Mouse (Mus musculus): ENCODE results near the gene Zc3h7b. TPM values are rescaled to one million over a fixed set of nuclear protein-coding genes. Genes with fewer than 3 reads are reported as not detected.

Zc3h7b gene
- total RNA-seq, 2 experiments from 2014 or later, result 160 to 179 TPM

DNA sequence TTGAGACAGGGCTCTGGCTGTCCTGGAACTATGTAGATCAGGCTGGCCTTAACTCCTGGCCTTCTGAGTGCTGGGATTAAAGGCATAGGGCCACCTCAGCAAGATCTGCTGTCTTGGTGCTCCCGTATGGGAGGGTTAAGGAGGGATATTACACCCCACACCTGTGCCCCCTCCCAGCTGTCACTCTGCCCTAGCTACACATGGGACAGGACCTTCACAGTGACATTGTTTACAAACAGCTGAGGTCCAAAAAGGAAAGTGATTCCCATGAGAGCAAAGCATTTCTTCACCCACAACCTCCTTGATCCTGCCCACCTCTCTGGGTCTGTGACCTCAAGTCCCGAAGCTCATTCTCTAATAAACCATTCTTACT lies 84.3 kb downstream of the Zc3h7b start:
- no peak for DNase-seq (ENCODE audit: extremely low spot score in 1 of 2, low spot score in 2 of 2)
- Histone ChIP-seq H3K4me3 (no peak overlapping the region), H3K27ac (no peak overlapping the region)
- intact Hi-C loops (cut with DNase I), result no loop called here
- TF ChIP-seq CTCF (IDR thresholded peaks at IDR 0.05), result no peak

DNA sequence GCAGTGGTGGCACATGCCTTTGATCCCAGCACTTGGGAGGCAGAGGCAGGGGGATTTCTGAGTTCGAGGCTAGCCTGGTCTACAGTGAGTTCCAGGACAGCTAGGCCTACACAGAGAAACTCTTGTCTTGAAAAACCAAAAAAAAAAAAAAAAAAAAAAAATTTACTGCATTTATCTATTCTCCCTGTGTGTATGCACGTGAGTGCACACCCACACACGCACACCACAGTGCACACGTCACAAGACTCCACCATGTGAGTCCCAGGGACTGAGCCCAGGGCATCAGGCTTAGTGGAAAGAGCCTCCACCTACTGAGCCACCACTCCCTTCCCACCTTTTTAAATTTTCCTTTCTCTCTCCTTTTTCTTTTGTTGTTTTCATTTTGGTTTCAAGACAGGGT lies 85.7 kb downstream of the Zc3h7b start:
- Histone ChIP-seq H3K4me3 (no peak overlapping the region), H3K27ac (no peak overlapping the region)
- no peak for TF ChIP-seq CTCF (IDR thresholded peaks at IDR 0.05)
- intact Hi-C loops (cut with DNase I), result loop anchor here (2.0 kb wide), 2 partner anchors 74 to 86 kb away; no protein-coding TSS in a partner anchor
- DNase-seq (ENCODE audit: extremely low spot score in 1 of 2, low spot score in 2 of 2), result no peak

DNA sequence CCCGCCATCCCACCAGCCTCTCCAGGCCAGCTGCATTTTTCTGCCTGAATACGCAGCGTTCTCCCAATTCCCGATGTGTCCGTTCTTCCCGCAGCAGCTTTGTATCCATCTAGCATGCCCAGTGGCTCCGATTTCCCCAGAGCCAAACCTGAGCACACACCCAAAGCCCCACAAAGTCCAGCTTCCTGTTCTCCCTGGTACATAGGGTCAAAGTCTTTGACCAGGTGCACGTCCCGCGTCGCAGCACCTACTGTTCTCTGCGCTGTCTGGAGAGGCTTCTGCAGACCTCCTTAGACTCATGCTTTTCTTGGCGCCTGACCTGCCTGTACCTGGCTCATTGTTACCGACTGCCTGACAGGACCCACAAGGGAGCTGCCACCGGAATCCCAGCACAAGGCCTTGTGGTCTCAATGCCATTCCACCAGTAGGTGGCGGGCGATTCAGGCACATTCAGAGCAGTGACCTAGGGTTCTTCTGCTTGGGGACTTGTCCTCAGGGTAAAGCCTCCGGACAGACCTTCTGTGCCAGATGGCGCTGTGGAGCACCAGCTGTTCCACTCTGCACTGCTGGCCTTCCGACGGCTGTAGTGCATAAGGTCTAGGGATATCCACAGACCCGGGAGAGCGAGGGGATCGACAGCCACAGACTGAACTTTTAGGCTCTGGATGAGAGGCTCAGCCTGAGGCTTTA lies 86.4 kb downstream of the Zc3h7b start:
- Histone ChIP-seq H3K4me3 (no peak overlapping the region), H3K27ac (peak overlapping the region; percentile 30; the same call in 1 of the 2 replicates)
- peak; percentile 84 for DNase-seq (ENCODE audit: extremely low spot score in 1 of 2, low spot score in 2 of 2)
- TF ChIP-seq CTCF (IDR thresholded peaks at IDR 0.05), result peak; percentile 87
- intact Hi-C loops (cut with DNase I), result loop anchor here (2.0 kb wide), 2 partner anchors 74 to 86 kb away; no protein-coding TSS in a partner anchor

DNA sequence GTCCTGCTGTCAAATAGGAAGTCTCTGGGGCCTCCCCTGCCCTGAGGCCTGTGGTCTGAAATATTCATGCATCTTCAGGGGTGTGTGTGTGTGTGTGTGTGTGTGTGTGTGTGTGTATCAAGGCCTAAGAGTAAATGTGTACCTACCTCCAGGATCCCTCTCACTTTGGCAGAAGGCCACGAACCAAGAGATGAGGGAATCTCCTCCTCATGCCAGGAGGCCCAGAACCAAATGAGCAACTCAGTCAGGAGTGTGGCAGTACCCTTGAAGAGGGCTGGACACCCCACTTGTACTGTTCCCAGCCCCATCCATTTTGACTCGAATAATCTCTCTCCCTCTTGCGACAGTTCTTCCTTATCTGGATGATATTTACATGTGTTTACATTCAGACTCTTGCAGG lies 87.4 kb downstream of the Zc3h7b start:
- H3K4me3 ChIP-seq, result no peak overlapping the region
- intact Hi-C loops (cut with DNase I), result no loop called here
- TF ChIP-seq CTCF (IDR thresholded peaks at IDR 0.05), result no peak

DNA sequence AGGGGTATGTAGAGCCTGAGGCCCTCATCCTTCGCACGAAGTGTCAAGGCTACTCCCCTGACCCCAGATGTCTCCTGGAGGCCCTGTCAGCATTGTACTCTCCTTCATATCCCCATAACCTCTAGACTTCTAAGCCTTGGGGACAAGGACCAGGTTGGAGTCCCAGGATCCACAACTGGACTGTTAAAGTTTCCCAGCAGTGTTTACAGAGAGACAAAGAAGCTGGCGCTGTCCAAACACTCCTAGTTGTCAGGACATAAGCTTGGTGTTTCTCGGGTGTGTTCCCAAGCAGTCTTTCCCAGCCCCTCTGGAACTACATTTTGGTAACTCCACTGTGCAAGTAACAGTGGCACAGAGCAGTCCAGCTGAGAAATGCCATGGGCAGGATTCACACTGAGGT lies 88.6 kb downstream of the Zc3h7b start:
- TF ChIP-seq CTCF (IDR thresholded peaks at IDR 0.05), result no peak
- intact Hi-C loops (cut with DNase I), result no loop called here
- no peak for DNase-seq (ENCODE audit: extremely low spot score in 1 of 2, low spot score in 2 of 2)

More for the DNA sequence above, 87.4 kb downstream of the Zc3h7b start:
- DNase-seq (ENCODE audit: extremely low spot score in 1 of 2, low spot score in 2 of 2), result no peak
- H3K27ac ChIP-seq, result no peak overlapping the region

DNA sequence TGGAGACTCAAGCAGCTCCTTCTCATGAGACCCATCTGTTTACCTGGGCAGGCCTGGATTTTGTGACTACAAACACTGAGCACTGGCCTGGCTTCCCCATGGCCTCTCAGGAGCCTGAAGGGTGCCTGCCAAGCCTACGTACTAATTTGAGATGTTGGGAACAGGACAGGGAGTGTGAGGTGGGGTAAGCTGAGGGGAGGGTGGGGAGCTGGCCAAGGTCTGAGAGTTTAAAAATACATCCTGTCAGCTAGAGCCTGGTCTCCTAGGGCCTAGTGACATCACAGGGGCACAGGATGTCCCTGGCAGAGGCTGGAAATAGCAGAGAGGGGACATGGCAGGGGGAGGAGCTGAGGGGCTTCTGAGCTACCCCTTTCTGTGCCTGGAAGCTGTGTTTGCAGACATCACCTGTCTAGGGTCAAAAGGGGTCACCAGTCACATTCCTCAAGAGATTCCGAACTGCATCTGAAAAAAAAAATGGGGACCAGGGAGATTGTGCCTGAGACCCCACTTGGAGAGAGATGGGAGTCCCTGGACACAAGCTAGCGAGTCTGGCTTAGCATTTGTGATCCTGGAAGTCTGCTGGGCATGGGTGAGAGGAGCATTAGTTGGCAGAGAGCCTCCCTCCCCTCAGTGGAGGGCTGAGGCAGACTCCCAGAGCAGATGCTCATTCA lies 89.4 kb downstream of the Zc3h7b start:
- no peak for DNase-seq (ENCODE audit: extremely low spot score in 1 of 2, low spot score in 2 of 2)
- TF ChIP-seq CTCF (IDR thresholded peaks at IDR 0.05), result no peak
- Histone ChIP-seq H3K4me3 (no peak overlapping the region), H3K27ac (no peak overlapping the region; the same call in 1 of the 2 replicates)
- intact Hi-C loops (cut with DNase I), result no loop called here

More for the DNA sequence above, 88.6 kb downstream of the Zc3h7b start:
- Histone ChIP-seq H3K4me3 (no peak overlapping the region), H3K27ac (no peak overlapping the region; the same call in 1 of the 2 replicates)

DNA sequence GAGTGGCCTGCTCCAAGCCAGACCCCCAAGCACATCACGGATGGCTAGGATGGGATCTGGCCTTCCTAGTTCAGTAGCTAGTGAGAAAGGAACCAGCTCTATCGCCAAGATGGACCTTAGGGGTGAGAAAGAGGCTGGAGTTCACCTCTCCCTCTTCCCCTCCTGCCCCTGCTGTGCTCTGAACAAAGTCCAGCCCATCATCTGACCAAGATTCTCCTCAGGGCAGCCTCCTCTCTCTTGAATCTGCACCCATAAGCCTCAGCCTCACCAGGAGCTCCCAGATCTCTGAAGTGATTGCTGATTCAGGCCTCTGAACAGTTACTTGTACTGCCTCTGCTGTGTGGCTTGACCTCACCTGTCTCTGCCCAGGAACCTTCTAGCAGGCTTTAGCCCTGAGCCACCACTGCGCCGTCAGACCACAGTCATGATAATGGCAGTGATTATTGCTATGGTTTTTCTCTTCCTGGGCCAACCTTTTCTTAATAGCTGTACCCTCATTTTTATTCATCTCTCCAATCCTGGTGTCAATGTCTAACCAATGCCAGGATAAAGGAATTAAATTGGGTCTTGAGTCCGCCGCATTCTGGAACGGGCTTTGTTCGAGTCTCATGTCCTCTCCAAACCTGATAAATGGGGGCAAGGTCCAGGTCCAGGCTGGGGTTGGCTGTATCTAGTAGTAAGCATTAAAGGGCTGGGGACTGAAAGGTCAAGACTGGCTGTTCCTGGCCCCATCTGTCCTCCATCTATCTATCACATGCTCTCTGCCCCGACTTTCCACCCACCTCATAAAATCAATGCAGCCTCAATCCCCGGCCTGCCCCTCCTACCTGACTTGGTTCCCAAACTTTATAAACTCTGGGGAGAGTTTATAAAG lies 90.4 kb downstream of the Zc3h7b start:
- peak overlapping the region; percentile 93 for H3K27ac ChIP-seq
- H3K4me3 ChIP-seq, result no peak overlapping the region
- intact Hi-C loops (cut with DNase I), result no loop called here
- no peak for DNase-seq (ENCODE audit: extremely low spot score in 1 of 2, low spot score in 2 of 2)
- no peak for TF ChIP-seq CTCF (IDR thresholded peaks at IDR 0.05)

DNA sequence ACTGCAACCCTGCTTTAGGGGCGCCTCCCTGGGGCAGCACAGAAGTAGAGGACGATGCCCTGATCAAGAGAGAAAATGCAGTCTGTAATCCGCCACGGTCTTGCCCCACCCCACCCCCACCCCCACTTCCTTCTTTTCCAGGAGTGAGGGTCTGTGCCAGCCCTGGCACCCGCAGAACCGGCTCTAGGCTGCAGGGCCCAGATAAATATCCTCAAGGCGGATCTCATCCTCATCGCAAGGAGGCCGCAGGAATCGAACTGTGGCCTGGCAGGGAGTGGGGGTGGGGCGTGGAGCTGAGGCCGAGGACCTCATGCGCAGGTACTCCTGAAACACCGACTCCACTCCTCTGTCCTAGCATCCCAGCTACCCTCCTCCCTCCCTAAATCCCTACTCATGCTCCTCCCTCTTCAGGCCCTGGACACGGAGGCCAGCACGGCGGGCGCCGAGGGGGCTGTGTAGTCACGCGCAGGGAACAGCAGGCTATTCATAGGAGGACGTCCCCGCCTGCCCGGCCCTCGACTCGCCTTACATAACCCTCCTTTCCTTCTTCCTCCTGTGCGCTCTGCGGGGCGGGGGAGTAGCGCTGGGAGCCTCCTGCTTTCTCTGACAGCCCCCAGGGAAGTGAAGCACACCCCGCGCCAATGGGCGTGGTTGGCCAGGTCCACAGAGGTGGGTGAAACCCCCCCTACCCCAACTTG lies 91.4 kb downstream of the Zc3h7b start:
- peak; percentile 87 for DNase-seq (ENCODE audit: extremely low spot score in 1 of 2, low spot score in 2 of 2)
- Histone ChIP-seq H3K4me3 (peak overlapping the region; percentile 34), H3K27ac (peak overlapping the region; percentile 93)
- intact Hi-C loops (cut with DNase I), result loop anchor here (2.0 kb wide), 1 partner anchor 21 kb away; no protein-coding TSS in a partner anchor
- TF ChIP-seq CTCF (IDR thresholded peaks at IDR 0.05), result no peak; the same call in 1 of the 2 replicates

DNA sequence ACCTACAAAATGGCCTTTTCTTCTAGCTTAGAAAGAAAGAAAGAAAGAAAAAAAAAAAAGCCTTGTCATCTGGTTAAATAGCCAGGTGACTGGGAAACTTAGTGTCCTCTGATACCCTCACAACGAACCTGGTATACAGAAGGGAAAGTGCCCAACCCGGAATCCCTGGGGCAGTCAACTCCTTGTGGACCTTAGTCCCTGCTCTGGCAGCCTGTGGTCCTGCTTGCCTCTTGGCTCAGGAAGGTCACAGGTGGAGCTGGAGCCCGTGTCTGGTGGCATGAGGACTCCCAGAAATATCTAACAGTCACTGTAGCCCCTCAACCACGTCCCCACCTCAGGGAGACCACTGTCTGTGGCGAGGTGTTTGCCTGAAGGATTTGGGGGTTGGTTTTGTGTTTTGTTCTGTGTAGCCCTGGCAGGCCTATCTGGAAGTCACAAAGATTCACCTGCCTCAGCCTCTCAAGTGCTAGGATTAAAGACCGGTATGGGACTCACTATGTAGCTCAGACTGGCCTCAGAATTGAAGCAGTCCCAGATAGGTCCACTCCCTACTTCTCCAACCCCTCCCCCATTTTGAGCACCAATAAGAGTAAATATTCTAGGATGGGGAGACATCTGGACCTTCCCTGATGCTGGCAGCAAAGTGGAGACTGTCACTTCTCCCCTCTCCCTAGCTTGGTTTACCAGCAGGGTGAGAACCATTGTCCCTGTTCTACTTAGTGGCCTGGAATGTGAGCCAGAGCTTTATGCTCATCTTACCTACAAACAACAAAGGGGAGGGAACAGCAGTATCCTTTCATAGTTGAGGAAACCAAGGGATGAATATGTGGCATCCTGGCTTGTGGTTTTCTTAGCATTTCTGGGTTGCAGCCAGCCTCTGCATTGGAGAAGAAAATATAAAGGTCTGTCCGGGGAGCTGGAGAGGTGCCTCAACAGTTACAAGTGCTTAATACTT lies 92.4 kb downstream of the Zc3h7b start:
- TF ChIP-seq CTCF (IDR thresholded peaks at IDR 0.05), result no peak
- no peak for DNase-seq (ENCODE audit: extremely low spot score in 1 of 2, low spot score in 2 of 2)
- intact Hi-C loops (cut with DNase I), result loop anchor here (2.0 kb wide), 1 partner anchor 20 kb away; no protein-coding TSS in a partner anchor
- Histone ChIP-seq H3K27ac (peak overlapping the region; percentile 93), H3K4me3 (no peak overlapping the region)

DNA sequence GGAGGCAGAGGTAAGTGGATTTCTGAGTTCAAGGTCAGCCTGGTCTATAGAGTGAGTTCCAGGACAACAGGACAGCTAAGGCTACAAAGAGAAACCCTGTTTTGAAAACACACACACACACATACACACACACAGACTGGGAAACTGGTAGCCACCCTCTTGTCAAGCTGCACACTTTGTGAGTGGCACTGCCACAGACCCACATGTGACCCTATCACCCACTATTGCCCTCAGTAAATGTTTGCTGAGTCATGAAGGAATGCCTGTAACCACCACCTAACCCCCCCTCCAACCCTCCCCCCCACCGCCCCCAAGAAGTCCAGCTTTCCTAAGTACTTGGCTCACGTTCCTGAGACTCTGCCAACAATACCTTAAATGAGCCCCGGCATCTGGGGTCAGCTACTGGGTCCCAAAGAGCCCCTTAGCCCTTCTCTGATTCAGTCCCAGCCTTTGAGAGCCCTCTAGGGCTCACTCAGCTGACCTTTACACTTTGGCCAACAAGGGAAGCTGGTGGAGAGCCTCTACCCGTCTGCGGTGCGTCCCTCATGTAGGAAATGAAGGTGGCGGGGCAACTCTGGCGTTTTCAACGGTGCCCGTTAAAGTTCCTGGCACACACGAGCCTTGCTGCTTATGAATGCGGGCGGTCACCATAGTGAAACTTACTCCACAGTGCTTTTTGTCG lies 93.8 kb downstream of the Zc3h7b start:
- intact Hi-C loops (cut with DNase I), result no loop called here

More for the DNA sequence above, 93.8 kb downstream of the Zc3h7b start:
- Histone ChIP-seq H3K27ac (peak overlapping the region; percentile 53), H3K4me3 (no peak overlapping the region)
- no peak for TF ChIP-seq CTCF (IDR thresholded peaks at IDR 0.05)
- DNase-seq (ENCODE audit: extremely low spot score in 1 of 2, low spot score in 2 of 2), result no peak

All from left cerebral cortex, adult 2 months (tissue).